Mouse (Mus musculus) heart, adult 2 months (tissue): ENCODE data around the gene Rabac1. TPM values are rescaled to one million over a fixed set of nuclear protein-coding genes. Genes with fewer than 3 reads are reported as not detected.

ENCODE experiments used
- DNase-seq, 2 experiments: peaks; one replicate each; pipeline ENCODE4 v3.0.0; 2021
- H3K27ac ChIP-seq: fragments of 200-600 bp; 2 replicates; pipeline ENCODE4 v1.8.1; 2022
- H3K27me3 ChIP-seq: fragments of 200-500 bp; 2 replicates; pipeline ENCODE4 v1.6.1; 2012; ENCODE audit warnings: mild to moderate bottlenecking, low read length, inconsistent platforms, mixed read lengths; ENCODE audit not compliant: control insufficient read depth, insufficient read depth
- H3K36me3 ChIP-seq: fragments of 200-500 bp; 2 replicates; pipeline ENCODE4 v1.6.1; 2012; ENCODE audit warnings: low read length, inconsistent platforms; ENCODE audit not compliant: control insufficient read depth, insufficient read depth
- H3K4me1 ChIP-seq: fragments of 200-500 bp; 2 replicates; pipeline ENCODE4 v1.6.1; 2011; ENCODE audit warnings: low read length; ENCODE audit not compliant: control insufficient read depth, insufficient read depth
- H3K4me3 ChIP-seq: fragments of 200-600 bp; 2 replicates; pipeline ENCODE4 v1.8.1; 2022
- H3K79me2 ChIP-seq: fragments of 200-500 bp; replicated peaks from 2 replicates; pipeline ENCODE4 v1.6.1; 2012; ENCODE audit warnings: mild to moderate bottlenecking, inconsistent platforms, low read length, moderate library complexity, mixed read lengths; ENCODE audit not compliant: control insufficient read depth, insufficient read depth
- H3K9ac ChIP-seq: fragments of 200-500 bp; 2 replicates; pipeline ENCODE4 v1.6.1; 2012; ENCODE audit warnings: low read depth, mild to moderate bottlenecking, control low read depth, inconsistent platforms, low read length, mixed read lengths
- CTCF ChIP-seq: fragments of 200-600 bp; IDR thresholded peaks from 2 replicates; pipeline ENCODE4 v1.8.1; 2022; ENCODE audit warnings: antibody characterized with exemption, mild to moderate bottlenecking, moderate library complexity
- EP300 ChIP-seq: fragments of 200-500 bp; IDR thresholded peaks from 2 replicates; pipeline ENCODE4 v1.6.1; 2011; ENCODE audit warnings: low read depth, low read length, control low read depth; ENCODE audit not compliant: insufficient read depth
- POLR2A ChIP-seq: fragments of 200-500 bp; IDR thresholded peaks from 2 replicates; pipeline ENCODE4 v1.6.1; 2011; ENCODE audit warnings: mild to moderate bottlenecking, low read depth, low read length, control low read depth; ENCODE audit not compliant: insufficient read depth
- WGBS: fragments of 180-500 bp; shearing (Covaris S2); methylation state at CpG from one replicate; pipeline ENCODE4 v1.1.7; 2018; 5-methylcytosine and 5-hydroxymethylcytosine counted together
- intact Hi-C: fragments of 180-260 bp; cut with DNase I; formaldehyde crosslinking; loops from one replicate; pipeline ENCODE4 v1.15.1; 2025
- polyA plus RNA-seq: library from polyadenylated mRNA; depleted of rRNA; stranded (reverse); fragments of >200 nt; gene quantifications from 2 replicates; pipeline ENCODE4 v1.2.3, GENCODE M21; 2012
- total RNA-seq, 2 experiments: library from RNA; stranded (reverse); gene quantifications; 2 replicates each; pipeline ENCODE4 v1.2.3; 2021

Rabac1 gene
- total and polyA plus RNA-seq, 3 experiments: 299 to 467 (median 358) TPM

GRCm38 (mm10) chr7:24954450-24954849 lies 18.1 kb downstream of the Rabac1 start:
- H3K9ac ChIP-seq: peak overlapping the region; percentile 8; the same call in 1 of the 2 replicates
- H3K4me1 ChIP-seq: no peaks in the 10 kb centered on the region
- 1% methylated on average over 25 of the region's 30 CpGs for WGBS

DNA sequence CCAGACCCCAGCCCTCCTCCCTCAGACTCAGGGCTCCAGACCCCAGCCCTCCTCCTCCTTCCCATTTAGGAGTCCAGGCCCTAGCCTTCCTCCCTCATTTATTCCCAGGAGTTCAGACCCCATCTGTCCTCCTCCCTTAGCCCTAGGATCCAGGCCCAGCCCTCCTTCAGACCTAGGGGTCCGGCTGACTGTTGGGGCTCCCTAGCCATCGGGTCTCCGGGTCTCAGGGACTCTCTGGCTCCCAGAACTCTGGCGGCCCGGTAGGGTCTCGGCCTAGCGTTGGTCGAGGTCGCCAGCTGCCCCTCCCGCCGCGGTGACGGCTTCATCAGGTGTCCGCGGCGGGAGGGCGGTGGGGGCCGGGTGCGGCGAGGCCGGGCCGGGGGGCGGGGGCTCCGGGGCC lies 18.6 kb downstream of the Rabac1 start:
- H3K79me2 ChIP-seq: no peaks in the 10 kb centered on the region
- H3K27me3 ChIP-seq: peaks cover 6% of the 10 kb centered on the region; the same call in 1 of the 2 replicates
- no peaks in the 10 kb centered on the region for H3K36me3 ChIP-seq
- intact Hi-C loops: no loop called here
- no peak for TF ChIP-seq POLR2A
- no peak for TF ChIP-seq EP300
- no peak for TF ChIP-seq CTCF
- H3K9ac ChIP-seq: peak overlapping the region; percentile 45; the same call in 1 of the 2 replicates
- DNase-seq: no peak
- peak overlapping the region; percentile 35; the same call in 1 of the 2 replicates for H3K4me3 ChIP-seq
- 4% methylated on average over 22 of the region's 24 CpGs for WGBS
- H3K27ac ChIP-seq: no peak overlapping the region
- H3K4me1 ChIP-seq: no peaks in the 10 kb centered on the region

More at GRCm38 (mm10) chr7:24954450-24954849, 18.1 kb downstream of the Rabac1 start:
- intact Hi-C loops: no loop called here
- Histone ChIP-seq H3K27me3 (peaks cover 6% of the 10 kb centered on the region; the same call in 1 of the 2 replicates), H3K4me3 (peak overlapping the region; percentile 35), H3K27ac (no peak overlapping the region), H3K36me3 (no peaks in the 10 kb centered on the region), H3K79me2 (no peaks in the 10 kb centered on the region)
- TF ChIP-seq POLR2A (no peak), EP300 (no peak), CTCF (no peak)
- peak in 1 of 2 experiments; percentile 27 for DNase-seq

- Histone ChIP-seq H3K4me1 (no peaks in the 10 kb centered on the region), H3K9ac (no peak overlapping the region), H3K36me3 (no peaks in the 10 kb centered on the region), H3K79me2 (no peaks in the 10 kb centered on the region), H3K4me3 (no peak overlapping the region), H3K27me3 (peaks cover 23% of the 10 kb centered on the region), H3K27ac (no peak overlapping the region)
- 3% methylated on average over 8 of the region's 8 CpGs for WGBS
- intact Hi-C loops: loop anchor here (1.0 kb wide), 1 partner anchor 60 kb away; no protein-coding TSS in a partner anchor
- peak; percentile 61 to 82 for DNase-seq
- no peak for TF ChIP-seq EP300
- TF ChIP-seq POLR2A: no peak
- TF ChIP-seq CTCF: peak; percentile 82
Observed at GRCm38 (mm10) chr7:24949958-24950623, 22.5 kb downstream of the Rabac1 start.

DNA sequence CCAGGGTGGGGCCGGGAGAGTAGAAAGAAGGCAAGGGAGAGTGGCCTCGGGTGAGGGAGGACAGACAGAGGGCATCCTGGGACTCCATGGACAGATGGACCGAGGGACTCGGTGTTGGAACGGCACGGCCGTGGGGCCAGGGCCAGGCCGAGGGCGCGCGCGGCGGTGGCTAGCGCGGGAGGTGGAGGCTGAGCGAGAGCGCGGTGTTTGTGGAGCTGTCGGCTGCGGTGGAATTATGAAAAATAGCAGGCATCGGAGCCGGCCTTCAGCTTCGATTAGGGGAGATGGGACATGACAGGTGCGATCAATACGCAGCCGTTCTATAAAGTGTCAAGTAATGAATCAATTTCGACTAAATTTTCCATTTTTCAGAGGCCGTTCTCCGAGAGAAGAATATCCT lies 23.8 kb downstream of the Rabac1 start:
- no peak overlapping the region for H3K4me3 ChIP-seq
- TF ChIP-seq EP300: no peak
- no peak for TF ChIP-seq CTCF
- no peak for TF ChIP-seq POLR2A
- intact Hi-C loops: no loop called here

DNA sequence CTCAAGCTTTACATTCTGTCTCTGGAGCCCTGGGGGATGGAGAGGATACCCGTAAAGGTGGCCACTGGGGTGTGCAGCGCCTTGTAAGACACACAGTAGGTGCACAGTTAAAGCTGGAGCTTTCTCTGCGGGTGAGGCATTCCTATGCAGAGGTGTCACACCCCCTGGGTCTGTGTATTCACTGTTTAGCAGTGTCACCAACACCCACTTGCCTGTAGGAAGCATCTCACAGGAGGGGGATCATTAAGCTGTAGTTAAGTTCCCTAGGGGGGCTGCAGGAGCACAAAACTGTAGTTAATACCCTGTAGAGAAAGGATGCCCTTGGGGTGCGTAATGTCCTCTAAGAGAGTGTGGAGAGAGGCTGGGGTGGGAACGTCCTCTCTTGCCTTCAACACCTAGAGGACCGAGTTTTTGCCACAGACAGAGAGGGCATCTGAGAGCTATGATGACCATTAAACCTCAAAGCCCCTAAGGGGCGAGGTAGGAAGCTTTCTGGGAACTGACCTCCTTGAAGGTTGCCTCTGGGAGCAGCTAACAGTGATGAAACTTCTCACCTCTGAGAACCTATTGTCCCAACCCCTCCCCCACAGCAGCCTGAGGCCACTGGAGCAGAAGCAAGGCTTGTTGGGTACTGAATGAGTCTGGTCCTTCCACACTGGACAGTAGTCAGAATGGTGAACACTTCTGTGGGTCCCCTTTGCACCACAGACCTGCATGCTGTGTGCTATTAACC lies 25.1 kb downstream of the Rabac1 start:
- no peaks in the 10 kb centered on the region for H3K36me3 ChIP-seq
- no peak for DNase-seq
- no peak overlapping the region for H3K27ac ChIP-seq
- no peaks in the 10 kb centered on the region for H3K79me2 ChIP-seq
- peaks cover 33% of the 10 kb centered on the region for H3K27me3 ChIP-seq
- H3K4me1 ChIP-seq: peaks cover 1% of the 10 kb centered on the region; the same call in 1 of the 2 replicates
- no peak overlapping the region for H3K9ac ChIP-seq
- no peak overlapping the region for H3K4me3 ChIP-seq
- 4% methylated on average over 7 of the region's 7 CpGs for WGBS
- intact Hi-C loops: no loop called here
- no peak for TF ChIP-seq CTCF
- TF ChIP-seq POLR2A: no peak
- TF ChIP-seq EP300: no peak

More for the DNA sequence above, 23.8 kb downstream of the Rabac1 start:
- Histone ChIP-seq H3K4me1 (peaks cover 1% of the 10 kb centered on the region; the same call in 1 of the 2 replicates), H3K79me2 (no peaks in the 10 kb centered on the region), H3K36me3 (no peaks in the 10 kb centered on the region), H3K9ac (no peak overlapping the region), H3K27me3 (peaks cover 31% of the 10 kb centered on the region), H3K27ac (no peak overlapping the region)
- no peak for DNase-seq
- WGBS: 5% methylated on average over 29 of the region's 29 CpGs
